Mouse (Mus musculus): ENCODE measurements at regions not wholly inside any gene's neighbourhood (a gene's known extent, or its start where the extent isn't known, plus 50 kb on each side); places are given as distances from the start of the nearest gene placed in this dataset.

DNA sequence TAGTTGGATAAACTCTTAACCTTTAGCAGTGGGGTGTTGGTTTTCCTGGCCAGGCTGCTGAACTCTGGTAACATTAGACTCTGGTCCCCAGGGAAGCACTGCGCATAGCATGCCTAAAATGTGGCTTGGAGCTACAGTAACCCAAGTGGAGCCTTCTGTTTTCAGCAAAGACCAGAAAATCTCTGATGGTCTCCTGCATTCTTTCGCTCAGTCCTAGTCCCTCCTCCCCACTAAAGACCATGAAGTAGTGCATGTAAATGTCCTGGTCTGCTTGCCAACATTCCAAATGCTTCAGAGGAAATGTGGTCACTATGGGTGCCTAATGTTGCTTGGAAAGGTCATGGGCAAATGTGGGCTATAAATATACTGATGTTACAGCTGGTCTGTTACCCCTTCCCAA, 507.5 kb downstream of the Gm826 start:
- TF ChIP-seq CTCF (IDR thresholded peaks at IDR 0.05; ENCODE audit: low read depth) (no peak), EP300 (IDR thresholded peaks at IDR 0.05; ENCODE audit: low read depth) (no peak)

Data from heart, postnatal 0 days (tissue).